Mouse (Mus musculus) monocyte, adult 5-6 weeks (primary cell): ENCODE data around the gene Ugt1a2. TPM values are rescaled to one million over a fixed set of nuclear protein-coding genes. Genes with fewer than 3 reads are reported as not detected.
A peak's percentile ranks its signal among the peaks of the same experiment; 100 is the strongest.
"Not testable (repeated sequence)": the region's sequence is repeated elsewhere in the genome, so short reads cannot be mapped to it uniquely, and the experiment has no call there.

Experiments
- ATAC-seq: fragments of 153-309, 156-312 bp; replicated peaks from 2 replicates; pipeline ENCODE4 v1.8.0; 2017; ENCODE audit warnings: mild to moderate bottlenecking; ENCODE audit not compliant: low TSS enrichment, insufficient number of reproducible peaks, severe bottlenecking, poor library complexity, low FRiP score
- total RNA-seq: library from RNA; stranded (forward); fragments of 200-1000, 200-491, 200-594 nt; gene quantifications from 3 replicates; pipeline ENCODE4 v1.2.3, GENCODE M21; 2017

The Ugt1a2 gene
- 1.4 to 1.8 TPM in 2 of 3 replicates, not detected in the other for total RNA-seq

DNA sequence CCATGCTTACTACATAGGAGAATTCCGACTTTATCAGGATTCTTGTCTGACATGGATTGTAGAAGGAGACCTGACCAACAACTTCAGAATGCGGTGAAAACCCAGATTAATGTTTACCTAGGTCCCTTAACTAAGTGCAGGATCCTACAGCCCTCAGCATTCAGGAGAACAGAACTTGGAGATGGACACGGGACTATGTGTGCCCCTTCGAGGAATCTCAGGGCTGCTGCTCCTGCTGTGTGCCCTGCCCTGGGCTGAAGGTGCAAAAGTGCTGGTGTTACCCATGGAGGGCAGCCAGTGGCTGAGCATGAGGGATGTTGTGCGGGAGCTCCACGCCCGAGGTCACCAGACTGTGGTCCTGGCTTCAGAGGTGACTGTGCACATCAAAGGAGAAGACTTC, at the start of gene Ugt1a2:
TSS of gene Ugt1a2 (plus strand) at position 146 of the 400 bp plus-strand sequence.
- ATAC-seq = no peak

- peak; percentile 43; the same call in 1 of the 2 replicates for ATAC-seq
Measured at GRCm38 (mm10) chr1:88158430-88158829, 42.0 kb upstream of the Ugt1a2 start.

- ATAC-seq = no peak
Measured at GRCm38 (mm10) chr1:88165711-88166110, 34.7 kb upstream of the Ugt1a2 start, which contains the start of gene Ugt1a5. Ugt1a5 (plus strand) TSS chr1:88166012.

DNA sequence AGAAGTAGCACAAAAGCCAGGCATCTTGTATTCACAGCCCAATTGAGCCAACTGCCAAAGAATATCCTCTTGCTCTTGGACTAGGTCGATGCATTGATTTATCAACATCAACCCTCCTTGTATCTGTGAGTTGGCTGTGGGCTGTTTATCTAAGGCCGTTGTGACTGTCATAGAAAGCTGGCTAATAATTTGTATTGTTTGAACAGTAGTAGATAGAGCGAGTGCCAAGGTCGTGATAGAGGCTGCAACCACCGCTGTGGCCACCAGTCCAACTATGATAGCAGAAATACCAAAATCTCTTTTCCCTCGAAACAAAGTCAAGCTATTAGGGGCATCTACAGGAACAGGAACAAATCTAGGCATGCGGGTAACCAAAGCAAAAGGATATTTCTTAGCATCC, 28.2 kb upstream of the Ugt1a2 start:
- not testable (repeated sequence) for ATAC-seq

GRCm38 (mm10) chr1:88179657-88180056, 20.7 kb upstream of the Ugt1a2 start:
- no peak for ATAC-seq

GRCm38 (mm10) chr1:88186325-88186935, 14.0 kb upstream of the Ugt1a2 start:
- ATAC-seq = no peak

- ATAC-seq = no peak
Measured at GRCm38 (mm10) chr1:88192136-88192535, 8.3 kb upstream of the Ugt1a2 start.

- ATAC-seq = no peak
Measured at GRCm38 (mm10) chr1:88195687-88196086, 4.7 kb upstream of the Ugt1a2 start.

DNA sequence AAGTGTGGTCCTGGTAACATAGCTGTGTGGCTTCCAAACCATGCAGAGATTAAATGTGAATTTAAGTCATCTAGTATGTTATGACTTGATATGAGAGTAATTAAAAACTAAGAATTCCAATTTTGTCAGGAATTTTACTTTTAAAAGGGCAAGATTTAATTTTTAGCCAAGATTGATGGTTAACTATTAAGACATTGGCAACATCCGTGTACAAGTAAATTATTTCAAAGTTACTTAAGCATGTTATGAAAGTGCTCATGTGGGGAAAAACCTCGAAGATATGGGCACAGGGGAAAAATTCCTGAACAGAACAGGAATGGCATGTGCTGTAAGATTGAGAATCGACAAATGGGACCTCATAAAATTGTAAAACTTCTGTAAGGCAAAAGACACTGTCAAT, 3.0 kb upstream of the Ugt1a2 start:
- ATAC-seq = no peak

GRCm38 (mm10) chr1:88199996-88200395, 405 bp upstream of the Ugt1a2 start:
- ATAC-seq = no peak

GRCm38 (mm10) chr1:88205294-88205922, 5.0 kb downstream of the Ugt1a2 start, which contains the start of gene Dnajb3:
Dnajb3 (minus strand) TSS chr1:88205782.
- 0 out of 2 replicates have a peak, but pooled peaks have one; percentile 17 for ATAC-seq

DNA sequence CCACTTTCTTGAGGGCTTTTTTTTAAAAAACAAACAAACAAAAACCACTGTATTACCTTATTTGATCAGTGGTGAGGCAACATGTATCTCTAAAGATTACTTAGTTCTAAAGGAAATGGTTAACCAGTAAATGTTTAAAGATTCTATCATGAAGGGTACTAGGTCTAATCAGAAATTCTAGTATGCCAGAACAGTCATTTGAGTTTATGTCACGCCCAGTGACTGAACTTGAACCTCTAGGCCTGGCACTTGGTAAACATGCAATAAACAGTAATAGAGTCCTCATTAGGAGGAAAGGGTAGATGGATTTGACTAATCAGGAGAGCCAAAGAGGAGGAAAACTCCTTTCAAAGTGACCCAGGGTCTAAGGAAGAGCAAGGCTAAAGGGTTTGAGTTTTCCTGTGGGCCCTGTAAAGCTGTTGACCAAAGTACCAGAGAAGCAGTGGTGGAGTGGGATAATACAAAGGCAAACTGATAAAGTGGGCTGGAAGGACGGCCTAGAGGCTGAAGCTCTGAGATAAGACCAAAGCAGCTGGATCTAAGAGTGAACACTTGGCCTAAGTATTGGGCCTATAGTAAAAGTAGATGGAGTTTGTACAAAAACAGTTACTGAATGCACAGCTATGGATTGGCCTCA, 6.6 kb downstream of the Ugt1a2 start:
- no peak for ATAC-seq

DNA sequence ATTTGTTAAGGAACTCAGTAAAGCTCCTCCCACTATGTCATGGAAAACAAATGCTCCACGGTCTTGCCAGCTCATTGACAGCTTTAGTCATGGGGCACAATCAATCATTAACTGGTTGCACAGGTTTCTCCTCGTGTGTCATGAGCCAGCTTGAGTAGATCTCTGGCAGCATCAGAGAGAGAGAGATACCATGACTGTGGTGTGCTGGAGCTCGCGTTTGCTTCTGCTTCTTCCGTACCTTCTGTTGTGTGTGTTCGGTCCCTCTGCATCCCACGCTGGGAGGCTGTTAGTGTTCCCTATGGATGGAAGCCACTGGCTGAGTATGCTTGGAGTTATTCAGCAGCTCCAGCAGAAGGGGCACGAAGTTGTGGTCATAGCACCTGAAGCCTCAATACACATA, 11.4 kb downstream of the Ugt1a2 start, which contains the start of gene Ugt1a1:
TSS of gene Ugt1a1 (plus strand) at position 148 of the 400 bp plus-strand sequence.
- peak; percentile 7; the same call in 1 of the 2 replicates for ATAC-seq

DNA sequence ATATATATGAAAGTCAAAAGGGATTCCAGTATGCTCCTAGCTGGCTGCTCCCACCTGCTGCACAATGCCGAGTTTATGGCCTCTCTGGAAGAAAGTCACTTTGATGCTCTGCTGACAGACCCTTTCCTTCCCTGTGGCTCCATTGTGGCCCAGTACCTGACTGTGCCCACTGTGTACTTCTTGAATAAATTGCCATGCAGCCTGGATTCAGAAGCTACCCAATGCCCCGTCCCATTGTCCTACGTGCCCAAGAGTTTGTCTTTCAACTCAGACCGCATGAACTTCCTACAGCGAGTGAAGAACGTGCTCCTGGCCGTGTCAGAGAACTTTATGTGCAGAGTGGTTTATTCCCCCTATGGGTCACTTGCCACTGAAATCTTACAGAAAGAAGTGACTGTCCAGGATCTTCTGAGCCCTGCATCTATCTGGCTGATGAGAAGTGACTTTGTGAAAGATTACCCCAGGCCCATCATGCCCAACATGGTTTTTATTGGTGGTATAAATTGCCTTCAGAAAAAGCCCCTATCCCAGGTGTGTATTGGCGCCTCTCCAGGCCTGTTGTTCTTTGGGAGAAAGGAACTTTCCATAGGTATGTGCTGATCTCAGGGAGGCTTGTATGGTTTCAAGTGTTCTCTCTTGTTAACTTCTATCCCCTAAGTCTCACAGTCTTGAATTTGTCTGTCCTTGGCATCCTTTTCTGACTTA, 12.1 kb downstream of the Ugt1a2 start:
- ATAC-seq = 0 out of 2 replicates have a peak, but pooled peaks have one; percentile 13

- ATAC-seq = no peak
Measured at GRCm38 (mm10) chr1:88213061-88213460, 12.7 kb downstream of the Ugt1a2 start.

DNA sequence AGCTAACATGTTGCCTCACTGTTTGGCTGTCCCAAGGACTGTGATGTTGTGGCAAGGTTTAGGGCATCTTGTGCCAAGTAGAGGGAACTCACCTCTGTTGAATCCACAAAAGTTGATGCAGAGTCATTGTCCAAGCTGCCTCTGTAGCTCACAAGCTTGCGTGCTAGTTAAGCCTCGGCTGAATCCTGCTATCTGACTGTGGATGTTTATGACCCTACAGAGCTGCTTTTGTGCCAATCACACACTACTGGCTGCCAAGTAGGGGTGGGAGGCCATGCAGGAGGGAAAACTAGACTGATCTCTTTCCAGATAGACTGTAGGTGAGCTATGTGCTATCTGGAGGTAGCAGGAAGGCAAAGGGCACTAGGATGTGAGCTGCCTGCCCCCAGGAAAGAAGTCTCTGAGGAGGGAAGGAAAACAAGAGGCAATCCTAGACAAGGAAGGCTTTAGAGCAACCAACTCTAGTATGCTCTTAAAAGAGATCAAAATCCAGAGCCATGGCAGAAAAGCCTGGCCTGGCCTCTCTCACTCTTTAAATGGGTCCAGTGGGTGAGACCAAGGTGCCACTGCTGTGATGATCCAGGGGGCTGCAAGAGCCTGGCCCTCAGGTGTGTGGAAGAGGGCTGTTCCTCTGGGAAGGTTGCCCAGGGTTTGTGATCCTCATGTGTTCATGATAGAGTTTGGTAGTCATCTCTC, 13.5 kb downstream of the Ugt1a2 start:
- 0 out of 2 replicates have a peak, but pooled peaks have one; percentile 3 for ATAC-seq

GRCm38 (mm10) chr1:88214462-88214952, 14.1 kb downstream of the Ugt1a2 start:
- 0 out of 2 replicates have a peak, but pooled peaks have one; percentile 1 for ATAC-seq
